Mouse (Mus musculus): ENCODE data around the gene Ypel2. TPM values are rescaled to one million over a fixed set of nuclear protein-coding genes. Genes with fewer than 3 reads are reported as not detected.
A peak's percentile ranks its signal among the peaks of the same experiment; 100 is the strongest.

Gene Ypel2
- polyA plus RNA-seq, 1 experiment, result 16.2 TPM

- Histone ChIP-seq H3K36me3 (ENCODE audit: control insufficient read depth, insufficient read depth, low read length) (no peaks in the 10 kb centered on the region), H3K27ac (ENCODE audit: control insufficient read depth, insufficient read depth, low read length) (no peak overlapping the region), H3K27me3 (ENCODE audit: control insufficient read depth, insufficient read depth, low read length) (no peaks in the 10 kb centered on the region), H3K4me1 (replicated peaks; ENCODE audit: control insufficient read depth, insufficient read depth, low read length) (peaks cover 15% of the 10 kb centered on the region), H3K4me3 (ENCODE audit: control insufficient read depth, insufficient read depth, low read length) (no peak overlapping the region)
- no peak for DNase-seq
- TF ChIP-seq CTCF (IDR thresholded peaks at IDR 0.05; ENCODE audit: borderline replicate concordance, control insufficient read depth, extremely low read depth, insufficient read depth, low read length, poor library complexity) (no peak), POLR2A (IDR thresholded peaks at IDR 0.05; ENCODE audit: control insufficient read depth, extremely low read depth, insufficient read depth, low read length, poor library complexity) (no peak)
- WGBS, result 96% methylated on average over 6 of the region's 6 CpGs
Measured at GRCm38 (mm10) chr11:86906257-86906656, 87.2 kb downstream of the Ypel2 start.

GRCm38 (mm10) chr11:86905261-86905660 lies 88.2 kb downstream of the Ypel2 start:
- no peak overlapping the region for H3K27ac ChIP-seq (ENCODE audit: control insufficient read depth, insufficient read depth, low read length)
- TF ChIP-seq POLR2A (IDR thresholded peaks at IDR 0.05; ENCODE audit: control insufficient read depth, extremely low read depth, insufficient read depth, low read length, poor library complexity) (no peak), CTCF (IDR thresholded peaks at IDR 0.05; ENCODE audit: borderline replicate concordance, control insufficient read depth, extremely low read depth, insufficient read depth, low read length, poor library complexity) (no peak)
- H3K27me3 ChIP-seq (ENCODE audit: control insufficient read depth, insufficient read depth, low read length), result no peaks in the 10 kb centered on the region
- H3K36me3 ChIP-seq (ENCODE audit: control insufficient read depth, insufficient read depth, low read length), result no peaks in the 10 kb centered on the region
- 81% methylated on average over 2 of the region's 2 CpGs for WGBS
- H3K4me1 ChIP-seq (replicated peaks; ENCODE audit: control insufficient read depth, insufficient read depth, low read length), result peaks cover 20% of the 10 kb centered on the region
- DNase-seq, result no peak
- no peak overlapping the region for H3K4me3 ChIP-seq (ENCODE audit: control insufficient read depth, insufficient read depth, low read length)

GRCm38 (mm10) chr11:86904706-86905105 lies 88.8 kb downstream of the Ypel2 start:
- Histone ChIP-seq H3K4me1 (replicated peaks; ENCODE audit: control insufficient read depth, insufficient read depth, low read length) (peaks cover 24% of the 10 kb centered on the region), H3K36me3 (ENCODE audit: control insufficient read depth, insufficient read depth, low read length) (no peaks in the 10 kb centered on the region), H3K27ac (ENCODE audit: control insufficient read depth, insufficient read depth, low read length) (no peak overlapping the region), H3K4me3 (ENCODE audit: control insufficient read depth, insufficient read depth, low read length) (no peak overlapping the region), H3K27me3 (ENCODE audit: control insufficient read depth, insufficient read depth, low read length) (no peaks in the 10 kb centered on the region)
- no peak for DNase-seq
- WGBS, result 96% methylated on average over 4 of the region's 4 CpGs
- TF ChIP-seq POLR2A (IDR thresholded peaks at IDR 0.05; ENCODE audit: control insufficient read depth, extremely low read depth, insufficient read depth, low read length, poor library complexity) (no peak), CTCF (IDR thresholded peaks at IDR 0.05; ENCODE audit: borderline replicate concordance, control insufficient read depth, extremely low read depth, insufficient read depth, low read length, poor library complexity) (no peak)

- WGBS, result 69% methylated on average over 2 of the region's 2 CpGs
- Histone ChIP-seq H3K4me3 (ENCODE audit: control insufficient read depth, insufficient read depth, low read length) (no peak overlapping the region), H3K36me3 (ENCODE audit: control insufficient read depth, insufficient read depth, low read length) (no peaks in the 10 kb centered on the region), H3K4me1 (replicated peaks; ENCODE audit: control insufficient read depth, insufficient read depth, low read length) (peaks cover 59% of the 10 kb centered on the region), H3K27ac (ENCODE audit: control insufficient read depth, insufficient read depth, low read length) (no peak overlapping the region), H3K27me3 (ENCODE audit: control insufficient read depth, insufficient read depth, low read length) (no peaks in the 10 kb centered on the region)
- TF ChIP-seq POLR2A (IDR thresholded peaks at IDR 0.05; ENCODE audit: control insufficient read depth, extremely low read depth, insufficient read depth, low read length, poor library complexity) (no peak), CTCF (IDR thresholded peaks at IDR 0.05; ENCODE audit: borderline replicate concordance, control insufficient read depth, extremely low read depth, insufficient read depth, low read length, poor library complexity) (no peak)
- no peak for DNase-seq
Measured at GRCm38 (mm10) chr11:86898367-86898766, 95.1 kb downstream of the Ypel2 start.

- no peak for DNase-seq
Measured at GRCm38 (mm10) chr11:86895567-86895966, 97.9 kb downstream of the Ypel2 start.

GRCm38 (mm10) chr11:86895156-86895555 lies 98.4 kb downstream of the Ypel2 start:
- DNase-seq, result no peak
- Histone ChIP-seq H3K27ac (ENCODE audit: control insufficient read depth, insufficient read depth, low read length) (peak overlapping the region; percentile 100), H3K4me3 (ENCODE audit: control insufficient read depth, insufficient read depth, low read length) (no peak overlapping the region), H3K4me1 (replicated peaks; ENCODE audit: control insufficient read depth, insufficient read depth, low read length) (peaks cover 50% of the 10 kb centered on the region), H3K27me3 (ENCODE audit: control insufficient read depth, insufficient read depth, low read length) (no peaks in the 10 kb centered on the region), H3K36me3 (ENCODE audit: control insufficient read depth, insufficient read depth, low read length) (no peaks in the 10 kb centered on the region)
- WGBS, result 87% methylated on average over 9 of the region's 9 CpGs
- TF ChIP-seq CTCF (IDR thresholded peaks at IDR 0.05; ENCODE audit: borderline replicate concordance, control insufficient read depth, extremely low read depth, insufficient read depth, low read length, poor library complexity) (no peak), POLR2A (IDR thresholded peaks at IDR 0.05; ENCODE audit: control insufficient read depth, extremely low read depth, insufficient read depth, low read length, poor library complexity) (no peak)

More at GRCm38 (mm10) chr11:86895567-86895966, 97.9 kb downstream of the Ypel2 start:
- 64% methylated on average over 3 of the region's 3 CpGs for WGBS
- no peaks in the 10 kb centered on the region for H3K36me3 ChIP-seq (ENCODE audit: control insufficient read depth, insufficient read depth, low read length)
- H3K27ac ChIP-seq (ENCODE audit: control insufficient read depth, insufficient read depth, low read length), result peak overlapping the region; percentile 9
- H3K27me3 ChIP-seq (ENCODE audit: control insufficient read depth, insufficient read depth, low read length), result no peaks in the 10 kb centered on the region
- TF ChIP-seq POLR2A (IDR thresholded peaks at IDR 0.05; ENCODE audit: control insufficient read depth, extremely low read depth, insufficient read depth, low read length, poor library complexity), result no peak
- TF ChIP-seq CTCF (IDR thresholded peaks at IDR 0.05; ENCODE audit: borderline replicate concordance, control insufficient read depth, extremely low read depth, insufficient read depth, low read length, poor library complexity), result no peak
- H3K4me1 ChIP-seq (replicated peaks; ENCODE audit: control insufficient read depth, insufficient read depth, low read length), result peaks cover 54% of the 10 kb centered on the region
- no peak overlapping the region for H3K4me3 ChIP-seq (ENCODE audit: control insufficient read depth, insufficient read depth, low read length)

GRCm38 (mm10) chr11:86894171-86894577 lies 99.3 kb downstream of the Ypel2 start:
- WGBS, result 1% methylated on average over 19 of the region's 19 CpGs
- H3K27ac ChIP-seq (ENCODE audit: control insufficient read depth, insufficient read depth, low read length), result peak overlapping the region; percentile 100
- H3K4me3 ChIP-seq (ENCODE audit: control insufficient read depth, insufficient read depth, low read length), result peak overlapping the region; percentile 38
- H3K36me3 ChIP-seq (ENCODE audit: control insufficient read depth, insufficient read depth, low read length), result no peaks in the 10 kb centered on the region
- DNase-seq, result peak; percentile 82
- no peaks in the 10 kb centered on the region for H3K27me3 ChIP-seq (ENCODE audit: control insufficient read depth, insufficient read depth, low read length)
- TF ChIP-seq POLR2A (IDR thresholded peaks at IDR 0.05; ENCODE audit: control insufficient read depth, extremely low read depth, insufficient read depth, low read length, poor library complexity) (peak; percentile 59), CTCF (IDR thresholded peaks at IDR 0.05; ENCODE audit: borderline replicate concordance, control insufficient read depth, extremely low read depth, insufficient read depth, low read length, poor library complexity) (peak; percentile 92)
- peaks cover 42% of the 10 kb centered on the region for H3K4me1 ChIP-seq (replicated peaks; ENCODE audit: control insufficient read depth, insufficient read depth, low read length)

Measured in thymus, adult 2 months (tissue).